Mouse (Mus musculus): ENCODE measurements around the gene Vti1a.

DNA sequence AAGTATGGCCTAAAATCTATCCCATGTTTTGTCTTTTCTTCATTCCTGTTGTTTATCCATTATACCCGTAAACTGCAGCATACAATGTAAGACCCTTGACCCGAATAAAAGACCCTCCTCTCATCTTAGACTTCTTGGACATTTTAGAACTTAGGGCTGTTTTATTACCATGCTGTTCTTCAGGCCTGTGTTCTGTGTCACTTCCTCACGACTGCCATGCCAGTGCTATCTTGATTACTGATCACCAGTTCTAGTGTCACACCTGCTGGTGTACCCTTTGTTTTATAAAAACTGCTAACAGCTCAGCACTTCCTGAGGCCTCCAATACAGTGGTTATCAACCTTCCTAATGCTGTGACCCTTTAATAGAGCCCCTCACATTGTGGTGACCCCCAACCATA lies 20.5 kb upstream of the Vti1a start:
- TF ChIP-seq CTCF (IDR thresholded peaks at IDR 0.05; ENCODE audit: low read depth): no peak
- no peak for TF ChIP-seq EP300 (optimal IDR thresholded peaks at IDR 0.05)

All from stomach, postnatal 0 days (tissue).